In genomic region chr10:72132407-72132806, GRCm38 (mm10) we compare ENCODE assay signal across 28 mouse cellular contexts.
DNase-seq lines count a peak whose midpoint lies in the region; ATAC-seq lines count a peak whose summit lies in the region.
"Had no signal": no experiment of that assay in that cellular context is flagged by ENCODE, and none has a peak within 500 bp of the region (broad histone marks: within the 10 kb centered on the region; RNA-seq: fewer than 3 reads in every experiment).

No protein-coding gene starts in this region.

- H3K9me3 ChIP-seq in midbrain, embryonic 13.5 days = no peaks in the 10 kb centered on the region
- H3K9me3 ChIP-seq in midbrain, embryonic 11.5 days (ENCODE audit: control insufficient read depth, low read length) = no peaks in the 10 kb centered on the region
- no peaks in the 10 kb centered on the region for H3K9me3 ChIP-seq in midbrain, embryonic 15.5 days
- H3K9me3 ChIP-seq in midbrain, embryonic 10.5 days (replicated peaks) = no peaks in the 10 kb centered on the region
- H3K9me3 ChIP-seq: embryonic facial prominence, embryonic 13.5 days; embryonic facial prominence, embryonic 15.5 days; forebrain, embryonic 10.5 days; forebrain, embryonic 12.5 days had no signal

- H3K4me2 ChIP-seq in midbrain, embryonic 13.5 days (replicated peaks) = no peak overlapping the region
- H3K4me2 ChIP-seq in midbrain, embryonic 11.5 days = no peak overlapping the region
- H3K4me2 ChIP-seq in midbrain, embryonic 15.5 days = no peak overlapping the region
- H3K4me2 ChIP-seq: embryonic facial prominence, embryonic 13.5 days; embryonic facial prominence, embryonic 15.5 days; forebrain, embryonic 12.5 days had no signal

- H3K9ac ChIP-seq in midbrain, embryonic 13.5 days (replicated peaks) = no peak overlapping the region
- no peak overlapping the region for H3K9ac ChIP-seq in midbrain, embryonic 11.5 days (ENCODE audit: low read length)
- no peak overlapping the region for H3K9ac ChIP-seq in midbrain, embryonic 15.5 days
- H3K9ac ChIP-seq: embryonic facial prominence, embryonic 13.5 days; embryonic facial prominence, embryonic 15.5 days; forebrain, embryonic 12.5 days had no signal

- no peaks in the 10 kb centered on the region for H3K36me3 ChIP-seq in midbrain, embryonic 13.5 days
- H3K36me3 ChIP-seq in midbrain, embryonic 11.5 days (ENCODE audit: control insufficient read depth, insufficient read depth, low read length) = no peaks in the 10 kb centered on the region
- no peaks in the 10 kb centered on the region for H3K36me3 ChIP-seq in midbrain, embryonic 15.5 days (replicated peaks)
- H3K36me3 ChIP-seq in midbrain, embryonic 10.5 days = no peaks in the 10 kb centered on the region
- H3K36me3 ChIP-seq: embryonic facial prominence, embryonic 13.5 days; embryonic facial prominence, embryonic 15.5 days; forebrain, embryonic 10.5 days; forebrain, embryonic 12.5 days; G1E had no signal

- no peaks in the 10 kb centered on the region for H3K4me1 ChIP-seq in midbrain, embryonic 13.5 days (replicated peaks)
- no peaks in the 10 kb centered on the region for H3K4me1 ChIP-seq in midbrain, embryonic 11.5 days (ENCODE audit: control insufficient read depth, insufficient read depth, low read length)
- no peaks in the 10 kb centered on the region for H3K4me1 ChIP-seq in midbrain, embryonic 15.5 days
- no peaks in the 10 kb centered on the region for H3K4me1 ChIP-seq in midbrain, embryonic 10.5 days
- H3K4me1 ChIP-seq: embryonic facial prominence, embryonic 13.5 days; embryonic facial prominence, embryonic 15.5 days; forebrain, embryonic 10.5 days; forebrain, embryonic 12.5 days had no signal

- 0 out of 2 replicates have a peak, but pooled peaks have one; percentile 50 for ATAC-seq in midbrain, embryonic 13.5 days
- no peak for ATAC-seq in midbrain, embryonic 11.5 days (ENCODE audit: low FRiP score)
- peak; percentile 75; the same call in 1 of the 2 replicates for ATAC-seq in midbrain, embryonic 15.5 days (replicated peaks)
- ATAC-seq: activated CD4-positive, CD25-positive, alpha-beta regulatory T cell, adult 4 months; CD4-positive, CD25-positive, alpha-beta regulatory T cell, adult 4 months; forebrain, embryonic 14.5 days; forebrain, embryonic 16.5 days; Patski had no signal

- WGBS in midbrain, embryonic 13.5 days = 69% methylated on average over 2 of the region's 2 CpGs
- WGBS in midbrain, embryonic 11.5 days = 88% methylated on average over 2 of the region's 2 CpGs
- 68% methylated on average over 2 of the region's 2 CpGs for WGBS in midbrain, embryonic 15.5 days
- 95% methylated on average over 2 of the region's 2 CpGs for WGBS in midbrain, embryonic 10.5 days

- H3K27me3 ChIP-seq in midbrain, embryonic 13.5 days = no peaks in the 10 kb centered on the region
- no peaks in the 10 kb centered on the region for H3K27me3 ChIP-seq in midbrain, embryonic 11.5 days (ENCODE audit: control insufficient read depth, insufficient read depth, low read length)
- no peaks in the 10 kb centered on the region for H3K27me3 ChIP-seq in midbrain, embryonic 15.5 days (replicated peaks)
- H3K27me3 ChIP-seq in midbrain, embryonic 10.5 days (ENCODE audit: low read depth, poor library complexity, severe bottlenecking) = no peaks in the 10 kb centered on the region
- H3K27me3 ChIP-seq: CH12.LX; embryonic facial prominence, embryonic 13.5 days; embryonic facial prominence, embryonic 15.5 days; forebrain, embryonic 12.5 days; Patski had no signal

- no peak overlapping the region for H3K4me3 ChIP-seq in midbrain, embryonic 13.5 days (replicated peaks)
- H3K4me3 ChIP-seq in midbrain, embryonic 11.5 days (ENCODE audit: low read depth, low read length) = no peak overlapping the region
- H3K4me3 ChIP-seq in midbrain, embryonic 15.5 days = no peak overlapping the region
- no peak overlapping the region for H3K4me3 ChIP-seq in midbrain, embryonic 10.5 days
- H3K4me3 ChIP-seq: embryonic facial prominence, embryonic 13.5 days; embryonic facial prominence, embryonic 15.5 days; erythroblast, embryonic 14.5 days; forebrain, embryonic 10.5 days; forebrain, embryonic 12.5 days had no signal

- H3K27ac ChIP-seq in midbrain, embryonic 13.5 days = no peak overlapping the region
- no peak overlapping the region for H3K27ac ChIP-seq in midbrain, embryonic 11.5 days (ENCODE audit: low read depth, low read length)
- H3K27ac ChIP-seq in midbrain, embryonic 15.5 days = no peak overlapping the region
- no peak overlapping the region for H3K27ac ChIP-seq in midbrain, embryonic 10.5 days (replicated peaks)
- H3K27ac ChIP-seq: embryonic facial prominence, embryonic 13.5 days; embryonic facial prominence, embryonic 15.5 days; forebrain, embryonic 10.5 days; forebrain, embryonic 12.5 days had no signal

- DNase-seq in midbrain, embryonic 11.5 days (ENCODE audit: low spot score, missing footprints) = no peak
- no peak for DNase-seq in midbrain, embryonic 10.5 days (ENCODE audit: low spot score)
- peak; percentile 32 for DNase-seq in retina, embryonic 14.5 days (ENCODE audit: low spot score)
- DNase-seq in spleen, adult 18-20 months = no peak
- no peak for DNase-seq in cerebellum, postnatal 36 days
- DNase-seq: adrenal gland, adult 8-10 months; adrenal gland, postnatal 14 days; adrenal gland, postnatal 36 days; B cell, adult 2 months; cerebellum, adult 11 months; cerebellum, adult 18-20 months; cerebellum, adult 8-10 months; cerebellum, adult 9-11 months; cerebellum, postnatal 14 days had no signal
